Mouse (Mus musculus) retina, embryonic 14.5 days (tissue): ENCODE measurements around the gene Lrrn4cl.
"Not testable (repeated sequence)": the region's sequence is repeated elsewhere in the genome, so short reads cannot be mapped to it uniquely, and the experiment has no call there.

Source experiments
- DNase-seq: peaks from one replicate; pipeline ENCODE4 v3.0.0-alpha.2; 2015; ENCODE audit warnings: low spot score

The Lrrn4cl gene

DNA sequence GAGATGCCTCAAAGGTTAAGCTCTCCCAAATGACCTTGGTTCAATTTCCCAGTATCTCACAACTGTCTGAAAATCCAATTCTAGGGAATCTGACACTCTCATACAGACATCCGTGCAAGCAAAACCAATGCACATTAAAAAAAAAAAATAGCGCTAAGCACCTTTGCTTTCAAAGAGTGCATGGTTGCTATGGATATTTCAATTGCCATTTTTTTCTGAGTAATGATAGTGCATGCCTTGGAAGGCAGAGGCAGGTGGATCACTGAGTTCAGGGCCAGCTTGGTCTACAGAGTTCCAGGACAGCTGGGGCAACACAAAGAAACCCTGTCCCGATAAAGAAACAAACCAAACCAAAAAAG, 30.4 kb downstream of the Lrrn4cl start:
- no peak for DNase-seq

DNA sequence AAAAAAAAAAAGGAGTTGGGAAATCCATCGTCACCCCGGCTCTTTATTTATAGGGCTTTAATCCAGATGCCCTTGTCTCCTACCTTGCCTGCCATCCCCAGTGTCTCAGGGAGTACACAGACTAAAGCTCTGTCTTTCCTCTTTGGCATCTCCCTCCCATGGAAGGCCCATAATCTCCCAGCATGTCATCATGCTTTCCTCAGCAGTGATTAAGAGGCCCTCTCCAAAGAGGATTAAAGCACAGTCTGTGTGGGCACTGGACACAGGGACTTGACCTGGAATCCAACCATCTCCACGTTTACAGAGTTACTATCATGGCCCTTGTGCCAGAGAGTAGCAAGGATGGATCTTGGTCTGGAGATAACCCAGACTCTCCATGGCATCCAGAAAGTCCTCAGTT, 33.0 kb downstream of the Lrrn4cl start, which contains the start of the genes Lbhd1 and Gm49403:
Gene Lbhd1 (plus strand): TSS at position 117 of the 400 bp plus-strand sequence.
Gene Gm49403 (plus strand): TSS at position 315 of the 400 bp plus-strand sequence.
- no peak for DNase-seq

DNA sequence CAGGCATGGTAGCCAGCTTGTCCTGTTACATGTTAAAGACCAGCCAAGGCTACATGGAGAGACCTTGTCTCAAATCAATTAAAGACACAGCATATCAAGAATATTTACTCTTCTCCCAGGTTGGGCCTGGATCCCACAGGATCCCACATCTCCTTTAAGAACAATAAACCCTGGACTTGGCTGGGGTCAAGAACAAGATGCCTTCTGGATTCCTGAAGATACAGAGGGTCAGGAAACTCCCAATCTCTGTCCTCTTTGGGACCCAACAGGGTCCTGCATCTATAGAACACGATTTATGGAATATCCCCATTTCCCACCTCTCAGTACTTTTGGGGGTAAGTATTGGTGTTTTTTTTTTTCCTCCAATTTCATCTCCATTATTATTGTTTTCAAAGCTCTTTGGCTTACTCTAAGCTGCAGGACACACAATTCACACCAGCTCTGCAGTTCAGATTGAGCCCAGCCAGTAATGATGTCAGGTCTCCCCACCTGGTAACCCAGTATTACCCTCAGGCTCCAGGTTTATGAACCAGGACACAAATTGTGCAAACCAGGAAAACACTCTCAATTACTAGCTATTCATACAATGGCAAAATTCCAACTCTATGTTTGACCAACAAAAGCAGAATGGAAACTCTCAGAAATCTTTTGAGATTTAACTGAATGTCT, 36.5 kb downstream of the Lrrn4cl start:
- DNase-seq = no peak

DNA sequence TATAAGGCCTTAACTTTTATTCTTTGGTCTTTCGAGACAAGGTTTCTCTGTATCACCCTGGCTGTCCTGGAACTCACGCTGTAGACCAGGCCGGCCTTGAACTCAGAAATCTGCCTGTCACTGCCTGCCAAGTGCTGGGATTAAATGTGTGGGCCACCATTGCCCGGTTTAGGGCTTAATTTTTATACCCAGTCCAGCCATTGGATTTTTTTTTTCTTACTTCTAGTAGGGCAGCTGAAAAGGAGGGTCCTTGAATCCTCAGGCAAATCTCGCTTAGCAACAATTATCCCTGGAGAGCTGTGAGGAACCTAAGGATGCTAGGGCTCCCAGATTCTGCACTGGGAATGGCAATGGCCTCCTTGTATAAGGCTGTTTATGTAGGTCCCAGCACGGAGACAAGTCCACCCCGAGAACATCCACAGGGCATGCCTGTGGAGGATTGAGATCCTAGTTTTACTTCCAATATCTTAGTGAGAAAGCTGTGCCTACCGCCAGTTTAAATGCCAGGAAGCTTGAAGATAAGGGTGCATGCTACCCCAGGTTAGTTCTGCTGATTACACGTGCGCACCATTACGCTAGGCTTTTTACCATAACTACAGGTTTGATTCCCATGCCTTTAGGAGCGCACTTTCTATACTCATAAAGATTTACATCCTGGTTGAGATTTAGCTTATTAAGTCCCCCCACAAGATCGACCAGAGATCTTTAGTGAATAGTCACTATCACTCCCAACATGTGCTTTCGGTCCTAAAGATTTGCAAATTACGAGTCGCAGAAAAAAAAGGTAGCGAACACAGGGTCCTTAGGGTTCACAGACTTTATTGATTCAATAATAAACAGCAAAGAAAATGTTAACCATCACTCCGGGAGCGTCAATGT, 37.3 kb downstream of the Lrrn4cl start:
- DNase-seq = no peak

DNA sequence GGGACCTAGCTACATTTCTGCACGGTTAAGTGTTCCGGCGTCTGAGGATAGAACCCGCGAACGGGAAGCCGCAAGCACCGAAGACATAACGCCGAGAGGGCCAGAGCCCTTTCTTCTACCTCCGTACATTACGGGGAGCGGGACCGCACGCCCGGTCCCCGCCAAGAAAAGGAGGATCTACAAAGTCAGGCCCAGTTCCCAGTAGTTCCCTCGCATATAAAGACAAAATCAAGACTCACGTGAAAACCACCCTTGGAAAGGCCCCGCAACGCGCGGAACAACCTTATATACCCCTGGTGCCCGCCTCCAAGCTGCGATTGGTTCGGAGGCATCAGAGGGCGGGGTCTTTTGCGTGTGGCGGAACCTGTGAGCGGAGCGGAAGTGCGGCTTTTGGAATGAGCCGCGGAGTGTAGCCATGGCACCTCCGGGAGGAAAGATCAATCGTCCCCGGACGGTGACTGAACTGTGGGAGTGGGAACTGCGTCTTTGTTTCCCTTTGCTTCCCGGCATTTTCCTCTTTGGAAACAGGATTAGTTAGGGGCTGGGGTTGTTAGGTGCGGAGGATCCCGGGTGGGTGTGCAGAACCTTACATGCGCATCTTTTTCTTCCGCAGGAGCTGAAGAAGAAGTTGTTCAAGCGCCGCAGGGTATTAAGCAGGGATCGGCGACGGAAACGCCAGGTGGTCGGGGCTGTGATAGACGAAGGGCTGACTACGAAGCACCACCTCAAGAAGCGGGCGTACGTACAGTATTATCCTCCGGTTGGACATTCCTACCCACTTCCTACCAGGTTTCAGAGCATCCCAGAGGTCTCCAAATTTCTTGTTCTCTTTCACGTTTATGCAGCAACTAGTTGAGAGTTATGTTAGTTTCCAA, 38.2 kb downstream of the Lrrn4cl start, which contains the start of the genes 1810009A15Rik and Gm49416:
Gene 1810009A15Rik (plus strand): TSS at position 343 of the 875 bp plus-strand sequence.
Gene Gm49416 (plus strand): TSS at position 416 of the 875 bp plus-strand sequence.
- peak; percentile 97 for DNase-seq

DNA sequence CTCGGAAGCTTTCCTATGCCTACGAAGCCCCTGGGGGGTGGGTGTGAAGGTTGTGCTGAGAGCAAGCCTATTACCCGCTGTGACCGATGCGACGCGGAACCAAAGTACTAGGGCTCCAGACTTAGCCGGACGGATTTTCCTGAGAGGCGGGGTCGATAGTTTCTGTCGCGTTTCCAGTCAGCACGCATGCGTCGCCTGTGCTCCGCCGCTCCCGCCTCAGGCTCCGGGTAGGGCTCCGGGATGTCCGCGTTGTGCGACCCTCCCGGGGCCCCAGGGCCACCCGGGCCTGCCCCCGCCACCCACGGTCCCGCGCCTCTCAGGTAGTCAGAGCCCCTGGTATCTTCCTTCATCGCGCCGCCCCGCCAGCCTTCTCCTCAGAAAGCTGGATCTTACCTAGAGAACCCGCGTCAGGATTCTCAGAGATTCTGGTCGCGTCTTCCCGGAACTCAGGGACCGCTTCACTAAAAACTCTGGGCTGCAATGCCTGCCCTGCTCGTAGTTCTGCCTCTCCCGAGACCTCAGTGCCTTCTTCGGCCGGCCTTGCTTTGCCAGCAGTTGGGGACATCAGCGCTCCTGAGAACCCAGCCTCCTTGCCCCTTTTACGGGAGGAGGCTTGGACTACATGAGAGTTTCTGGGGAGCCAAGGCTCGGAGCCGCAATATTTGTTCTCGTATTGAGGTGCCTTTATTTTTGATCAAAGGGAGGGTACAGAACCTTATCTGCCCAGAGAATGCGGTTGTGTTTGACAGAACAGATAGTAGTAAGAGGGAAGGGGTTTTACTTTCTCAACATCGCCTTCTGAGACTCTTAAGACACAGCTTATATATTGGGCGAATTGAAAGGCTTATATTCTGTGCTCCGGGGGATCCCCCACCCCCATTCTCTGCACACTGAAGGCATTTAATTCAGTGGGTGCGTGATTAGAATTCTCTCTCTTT, 42.5 kb downstream of the Lrrn4cl start, which contains the start of gene Ints5:
Gene Ints5 (plus strand): TSS at position 177 of the 938 bp plus-strand sequence.
- peak; percentile 93 for DNase-seq

DNA sequence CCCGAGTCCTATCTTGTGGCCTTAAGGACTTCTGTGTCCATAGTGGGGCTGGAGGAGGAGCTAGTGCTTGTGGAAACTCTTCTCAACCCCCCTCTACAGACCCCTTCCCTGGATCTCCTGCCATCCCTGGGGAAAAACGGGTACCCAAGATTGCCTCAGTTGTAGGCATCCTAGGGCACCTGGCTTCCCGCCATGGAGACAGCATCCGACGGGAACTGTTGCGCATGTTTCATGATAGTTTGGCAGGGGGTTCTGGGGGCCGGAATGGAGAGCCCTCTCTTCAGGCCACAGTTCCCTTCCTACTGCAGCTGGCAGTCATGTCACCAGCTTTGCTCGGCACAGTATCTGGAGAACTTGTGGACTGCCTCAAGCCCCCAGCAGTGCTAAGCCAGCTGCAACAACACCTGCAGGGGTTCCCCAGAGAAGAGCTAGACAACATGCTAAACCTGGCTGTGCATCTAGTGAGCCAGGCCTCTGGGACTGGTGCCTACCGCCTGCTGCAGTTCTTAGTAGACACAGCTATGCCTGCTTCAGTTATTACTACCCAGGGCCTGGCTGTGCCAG, 44.9 kb downstream of the Lrrn4cl start:
- no peak for DNase-seq

DNA sequence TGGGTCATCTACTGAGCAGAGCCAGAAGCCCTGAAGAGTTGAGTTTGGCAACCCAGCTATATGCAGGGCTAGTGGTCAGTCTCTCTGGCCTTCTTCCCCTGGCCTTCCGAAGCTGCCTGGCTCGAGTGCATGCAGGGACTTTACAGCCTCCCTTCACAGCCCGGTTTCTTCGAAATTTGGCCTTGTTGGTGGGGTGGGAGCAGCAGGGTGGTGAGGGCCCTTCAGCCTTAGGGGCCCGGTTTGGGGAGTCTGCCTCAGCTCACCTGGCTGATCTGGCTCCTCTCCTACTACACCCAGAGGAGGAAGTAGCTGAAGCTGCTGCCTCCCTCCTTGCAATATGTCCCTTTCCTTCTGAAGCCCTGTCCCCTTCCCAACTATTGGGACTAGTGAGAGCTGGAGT, 45.7 kb downstream of the Lrrn4cl start:
- not testable (repeated sequence) for DNase-seq

DNA sequence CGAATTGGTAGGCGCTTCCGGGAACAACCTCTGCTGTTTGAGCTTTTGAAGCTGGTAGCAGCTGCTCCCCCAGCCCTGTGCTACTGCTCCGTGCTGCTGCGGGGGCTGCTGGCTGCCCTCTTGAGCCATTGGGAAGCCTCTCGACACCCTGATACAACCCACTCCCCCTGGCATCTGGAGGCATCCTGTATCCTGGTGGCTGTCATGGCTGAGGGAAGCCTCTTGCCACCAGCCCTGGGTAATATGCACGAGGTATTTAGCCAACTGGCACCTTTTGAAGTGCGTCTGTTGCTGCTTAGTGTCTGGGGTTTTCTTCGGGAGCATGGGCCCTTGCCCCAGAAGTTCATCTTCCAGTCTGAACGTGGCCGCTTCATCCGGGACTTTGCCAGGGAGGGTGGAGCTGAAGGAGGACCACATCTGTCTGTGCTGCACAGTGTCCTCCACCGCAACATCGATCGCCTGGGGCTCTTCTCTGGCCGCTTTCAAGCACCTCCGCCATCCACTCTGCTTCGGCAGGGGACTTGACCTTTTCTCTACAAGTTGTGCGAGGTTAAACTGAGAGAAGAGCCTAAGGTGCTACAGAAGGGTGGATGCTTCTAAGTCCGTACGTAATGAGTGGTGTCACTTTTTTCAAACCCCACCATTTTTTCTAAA, 46.8 kb downstream of the Lrrn4cl start:
- DNase-seq = peak; percentile 41

DNA sequence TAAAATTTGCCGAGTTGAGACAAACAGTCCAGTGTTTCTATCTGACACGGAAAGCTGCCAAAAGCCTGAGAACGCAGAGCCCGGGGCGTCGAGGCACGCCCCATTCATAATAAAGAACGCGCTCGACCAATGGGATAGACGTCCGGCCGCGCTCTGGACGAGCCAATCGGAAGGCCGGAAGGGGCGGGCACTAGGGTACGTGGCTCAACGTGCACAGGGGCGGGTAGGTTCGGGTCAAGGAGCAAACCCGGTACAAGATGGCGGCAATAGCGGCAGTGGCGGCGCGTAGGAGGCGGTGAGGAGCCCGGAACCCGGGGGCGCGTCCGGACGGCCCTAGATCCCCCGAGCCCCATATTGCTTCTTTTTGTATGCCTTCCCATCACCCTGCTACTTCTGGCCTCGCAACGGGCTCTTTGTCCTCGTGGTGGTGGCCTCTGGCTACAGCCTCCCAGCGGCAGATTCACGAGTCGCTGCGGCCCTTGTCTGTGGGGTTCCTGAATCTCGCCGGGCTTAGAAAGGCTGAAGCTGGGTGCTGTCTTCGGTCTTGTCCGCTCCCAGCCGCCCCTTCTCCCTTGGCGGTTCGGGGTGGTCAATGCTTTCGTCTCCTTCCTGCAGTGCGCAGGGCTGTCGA, 47.4 kb downstream of the Lrrn4cl start, which contains the start of gene Ganab:
Gene Ganab (plus strand): TSS at position 207 of the 631 bp plus-strand sequence.
- peak; percentile 98 for DNase-seq

DNA sequence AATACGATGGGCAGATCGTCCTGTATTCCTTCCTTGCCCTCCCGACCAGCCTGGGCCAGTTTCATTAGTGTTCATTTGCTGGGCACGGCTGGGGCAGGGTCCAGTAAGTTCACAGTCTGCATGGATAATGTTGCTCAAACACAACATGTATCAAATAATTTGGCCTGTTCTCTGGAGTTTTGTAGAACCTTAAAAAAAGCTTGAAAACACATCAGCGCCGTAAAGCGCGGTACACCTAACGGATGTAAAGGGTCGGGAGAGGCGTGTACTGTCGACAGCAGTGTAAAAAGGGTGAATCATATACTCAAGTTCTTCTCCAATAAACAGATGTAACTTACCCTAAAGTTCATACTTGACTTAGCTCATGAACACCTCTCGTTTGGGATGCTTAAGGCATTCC, 48.0 kb downstream of the Lrrn4cl start:
- no peak for DNase-seq

DNA sequence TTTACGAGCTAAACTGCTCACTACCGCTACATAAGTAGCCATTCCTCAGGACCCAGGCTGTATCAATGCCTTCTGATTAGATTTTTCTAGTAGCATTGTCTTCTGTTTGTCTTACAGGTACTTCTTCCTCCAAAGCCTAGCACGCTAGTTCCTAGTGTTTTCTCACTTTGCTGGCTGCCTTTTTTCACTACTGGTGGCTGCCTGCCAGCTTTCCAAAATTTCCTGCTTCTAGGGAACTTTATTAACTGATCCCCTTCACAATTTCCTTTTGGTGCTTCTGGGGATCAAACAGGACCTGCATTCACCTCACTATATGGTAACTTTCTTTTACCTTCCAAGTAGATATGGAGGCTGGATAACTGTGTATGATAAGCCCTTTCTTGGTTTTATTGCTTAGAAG, 48.5 kb downstream of the Lrrn4cl start:
- no peak for DNase-seq

DNA sequence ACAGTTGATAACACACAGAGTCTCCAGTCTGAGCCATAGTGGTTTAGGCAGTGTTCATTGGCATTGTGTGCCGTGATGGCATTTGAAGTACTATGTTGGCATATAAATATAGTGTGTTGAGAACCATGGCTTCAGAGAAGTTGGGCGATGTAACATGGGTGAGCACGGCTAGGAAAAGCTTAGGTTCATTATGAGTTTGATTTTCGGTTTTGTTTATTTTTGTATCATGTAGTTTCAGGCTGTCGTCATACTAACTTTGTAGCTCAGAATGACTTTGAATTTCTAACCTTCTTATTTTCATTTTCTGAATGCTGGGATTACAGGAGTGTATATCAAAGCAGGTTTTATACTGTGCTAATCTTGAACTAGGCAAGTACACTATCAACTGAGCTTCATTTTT, 52.8 kb downstream of the Lrrn4cl start:
- DNase-seq = no peak
